17 mouse cellular contexts compared by ENCODE assay signal in the genomic region with DNA sequence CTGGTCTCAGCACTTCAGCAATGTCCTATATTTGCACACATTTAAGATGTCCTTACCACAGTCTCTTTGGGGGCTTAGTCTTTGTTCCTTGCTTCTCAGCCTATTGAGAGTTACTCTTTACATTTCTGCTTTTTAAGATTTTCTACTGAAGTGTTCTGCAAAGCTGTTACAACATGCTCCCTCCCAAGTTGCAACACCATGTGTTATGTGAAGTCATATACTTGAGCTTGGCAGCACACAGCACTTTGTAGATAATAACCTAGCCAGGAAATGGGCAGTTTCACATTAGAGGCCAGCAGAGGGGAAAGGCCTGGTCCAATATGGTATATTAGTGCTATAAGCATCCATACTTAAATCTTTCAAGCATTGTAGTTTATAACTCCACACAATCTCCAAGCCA. TPM values are rescaled to one million over a fixed set of nuclear protein-coding genes. Genes with fewer than 3 reads are reported as not detected.
DNase-seq lines count a peak whose midpoint lies in the region; ATAC-seq and TF ChIP-seq lines count a peak whose summit lies in the region.
"Had no signal": no experiment of that assay in that cellular context is flagged by ENCODE, and none has a peak within 500 bp of the region (broad histone marks: within the 10 kb centered on the region; RNA-seq: fewer than 3 reads in every experiment).

No protein-coding gene starts in this region.

- H3K4me1 ChIP-seq in lung, embryonic 15.5 days = peaks cover 20% of the 10 kb centered on the region
- peaks cover 3% of the 10 kb centered on the region; the same call in 1 of the 2 replicates for H3K4me1 ChIP-seq in lung, adult 2 months (ENCODE audit: control insufficient read depth, insufficient read depth, low read length)
- peaks cover 32% of the 10 kb centered on the region for H3K4me1 ChIP-seq in bone marrow macrophage, adult 2 months (ENCODE audit: control insufficient read depth, insufficient read depth, low read length)

- no peak overlapping the region for H3K4me2 ChIP-seq in lung, embryonic 15.5 days
- H3K4me2 ChIP-seq: heart, embryonic 15.5 days; limb, embryonic 15.5 days; neural tube, embryonic 15.5 days had no signal

- H3K27me3 ChIP-seq in lung, embryonic 15.5 days = no peaks in the 10 kb centered on the region
- H3K27me3 ChIP-seq: heart, embryonic 15.5 days; limb, embryonic 15.5 days; neural tube, embryonic 15.5 days had no signal

- peaks cover 3% of the 10 kb centered on the region; the same call in 1 of the 2 replicates for H3K36me3 ChIP-seq in lung, embryonic 15.5 days
- H3K36me3 ChIP-seq: heart, embryonic 15.5 days had no signal

- DNase-seq in lung, adult 2 months = no peak
- peak; percentile 77 for DNase-seq in lung, postnatal 25 days (ENCODE audit: low spot score)
- DNase-seq in spleen, adult 18-20 months = no peak
- no peak for DNase-seq in natural killer cell, adult 2 months (ENCODE audit: low spot score in 2 of 2)
- DNase-seq in left cerebral cortex, adult 9 months (ENCODE audit: low spot score in 2 of 2) = no peak
- DNase-seq: cerebellum, postnatal 14 days; heart, adult 18-20 months; kidney, postnatal 4 days; right cerebral cortex, postnatal 25 days had no signal

- no peak for TF ChIP-seq CTCF in lung, adult 2 months (IDR thresholded peaks at IDR 0.05; ENCODE audit: insufficient read depth, low read length)
- no peak for TF ChIP-seq CTCF in bone marrow macrophage, adult 2 months (IDR thresholded peaks at IDR 0.05; ENCODE audit: low read depth, low read length)

- H3K4me3 ChIP-seq in lung, embryonic 15.5 days = no peak overlapping the region
- H3K4me3 ChIP-seq in lung, adult 2 months (replicated peaks; ENCODE audit: extremely low read depth, low read depth, low read length) = no peak overlapping the region
- no peak overlapping the region for H3K4me3 ChIP-seq in bone marrow macrophage, adult 2 months (ENCODE audit: insufficient read depth, low read length)
- H3K4me3 ChIP-seq: heart, embryonic 15.5 days; limb, embryonic 15.5 days; neural tube, embryonic 15.5 days had no signal

- H3K27ac ChIP-seq in lung, embryonic 15.5 days = peak overlapping the region; percentile 24; the same call in 1 of the 2 replicates
- H3K27ac ChIP-seq in bone marrow macrophage, adult 2 months (ENCODE audit: insufficient read depth, low read depth, low read length) = peak overlapping the region; percentile 72
- H3K27ac ChIP-seq: heart, embryonic 15.5 days; hindbrain, postnatal 0 days; limb, embryonic 15.5 days; neural tube, embryonic 15.5 days; stomach, postnatal 0 days had no signal

- no peak for ATAC-seq in lung, embryonic 15.5 days (ENCODE audit: borderline replicate concordance, extremely low read depth, low FRiP score, low TSS enrichment)
- ATAC-seq: forebrain, embryonic 14.5 days; hindbrain, postnatal 0 days had no signal

- TF ChIP-seq POLR2A in lung, adult 2 months (IDR thresholded peaks at IDR 0.05; ENCODE audit: borderline replicate concordance, extremely low read depth, low read depth, low read length) = no peak
- TF ChIP-seq POLR2A in bone marrow macrophage, adult 2 months (IDR thresholded peaks at IDR 0.05; ENCODE audit: borderline replicate concordance, low read depth, low read length) = no peak

- H3K9me3 ChIP-seq in lung, embryonic 15.5 days = no peaks in the 10 kb centered on the region
- H3K9me3 ChIP-seq: heart, embryonic 15.5 days; limb, embryonic 15.5 days; neural tube, embryonic 15.5 days had no signal

- no peak overlapping the region for H3K9ac ChIP-seq in lung, embryonic 15.5 days
- H3K9ac ChIP-seq: heart, embryonic 15.5 days; limb, embryonic 15.5 days; neural tube, embryonic 15.5 days had no signal

RNA-seq across cellular contexts. Expression of gene Dbnl, which starts 2.6 kb away (rescaled TPM):
- polyA plus RNA-seq in lung, embryonic 15.5 days (2015; fragmentation: Nextera tagmentation; extraction: Ambion mirVana) = 111 and 115 TPM in 2 replicates
- 69.8 and 91.4 TPM in 2 replicates for polyA plus RNA-seq in lung, adult 2 months (2012; rRNA removed)
- polyA plus RNA-seq in bone marrow macrophage, adult 2 months (2012; ENCODE audit: insufficient read depth, insufficient read length, missing spikeins) = 59.1 and 61.9 TPM in 2 replicates

RNA-seq across cellular contexts. Expression of gene Pgam2, which starts 17.8 kb away (rescaled TPM):
- 29.6 and 49.3 TPM in 2 replicates for polyA plus RNA-seq in lung, embryonic 15.5 days (2015; fragmentation: Nextera tagmentation; extraction: Ambion mirVana)
- polyA plus RNA-seq in lung, adult 2 months (2012; rRNA removed) = 14.4 and 79.5 TPM in 2 replicates
- polyA plus RNA-seq in bone marrow macrophage, adult 2 months (2012; ENCODE audit: insufficient read depth, insufficient read length, missing spikeins) = not detected in 2 replicates

RNA-seq across cellular contexts. Expression of gene Urgcp, which starts 23.6 kb away (rescaled TPM):
- polyA plus RNA-seq in lung, embryonic 15.5 days (2015; fragmentation: Nextera tagmentation; extraction: Ambion mirVana) = 24.6 and 24.8 TPM in 2 replicates
- 21.5 and 21.9 TPM in 2 replicates for polyA plus RNA-seq in lung, adult 2 months (2012; rRNA removed)
- 9.8 and 17.3 TPM in 2 replicates for polyA plus RNA-seq in bone marrow macrophage, adult 2 months (2012; ENCODE audit: insufficient read depth, insufficient read length, missing spikeins)

RNA-seq across cellular contexts. Expression of gene Polm, which starts 52.1 kb away (rescaled TPM):
- 7.1 and 10.0 TPM in 2 replicates for polyA plus RNA-seq in lung, embryonic 15.5 days (2015; fragmentation: Nextera tagmentation; extraction: Ambion mirVana)
- 28.1 and 34.2 TPM in 2 replicates for polyA plus RNA-seq in lung, adult 2 months (2012; rRNA removed)
- 11.4 and 14.4 TPM in 2 replicates for polyA plus RNA-seq in bone marrow macrophage, adult 2 months (2012; ENCODE audit: insufficient read depth, insufficient read length, missing spikeins)

Comparison
In these comparisons a context has a peak if more than half of its experiments do, and no peak if none do; other contexts are left out.
1. RNA of gene Pgam2, which starts 17.8 kb away (polyA plus RNA-seq): 14.4 to 79.5 TPM in lung, adult 2 months and 29.6 to 49.3 TPM in lung, embryonic 15.5 days; not detected in bone marrow macrophage, adult 2 months; every median in the first group is over 10 times any median in the second.